Mouse (Mus musculus) intestine, embryonic 16.5 days (tissue): ENCODE data around the gene Washc4. TPM values are rescaled to one million over a fixed set of nuclear protein-coding genes. Genes with fewer than 3 reads are reported as not detected.

Source experiments
- ATAC-seq: fragments of 200-750 bp; cut with Nextera tagmentation; 2 replicates; pipeline ENCODE4 v1.8.0; 2017; ENCODE audit warnings: moderate TSS enrichment, moderate library complexity
- H3K27ac ChIP-seq: fragments of 300-500 bp; sonication (generic); 2 replicates; pipeline ENCODE4 v1.5.1; 2014; ENCODE audit warnings: mild to moderate bottlenecking, low read length
- H3K27me3 ChIP-seq: fragments of 300-500 bp; sonication (generic); replicated peaks from 2 replicates; pipeline ENCODE4 v1.6.1; 2014; ENCODE audit warnings: low read length, control low read depth, mixed read lengths; ENCODE audit not compliant: control insufficient read depth, insufficient read depth
- H3K36me3 ChIP-seq: fragments of 300-500 bp; sonication (generic); 2 replicates; pipeline ENCODE4 v1.6.1; 2014; ENCODE audit warnings: low read length, control low read depth; ENCODE audit not compliant: control insufficient read depth, insufficient read depth
- H3K4me1 ChIP-seq: fragments of 300-500 bp; sonication (generic); 2 replicates; pipeline ENCODE4 v1.6.1; 2014; ENCODE audit warnings: low read length, control low read depth, mixed read lengths; ENCODE audit not compliant: control insufficient read depth, insufficient read depth
- H3K4me2 ChIP-seq: fragments of 300-500 bp; sonication (generic); 2 replicates; pipeline ENCODE4 v1.6.1; 2014; ENCODE audit warnings: low read depth, low read length, control low read depth
- H3K4me3 ChIP-seq: fragments of 300-500 bp; sonication (generic); 2 replicates; pipeline ENCODE4 v1.5.1; 2014; ENCODE audit warnings: mild to moderate bottlenecking, low read length
- H3K9ac ChIP-seq: fragments of 300-500 bp; sonication (generic); 2 replicates; pipeline ENCODE4 v1.6.1; 2014; ENCODE audit warnings: low read depth, low read length
- H3K9me3 ChIP-seq: fragments of 300-500 bp; sonication (generic); 2 replicates; pipeline ENCODE4 v1.6.1; 2016; ENCODE audit warnings: low read length, control low read depth; ENCODE audit not compliant: control insufficient read depth
- WGBS: fragments of 180-500 bp; shearing (Covaris S2); extraction: QIAGEN DNeasy Blood & Tissue Kit; methylation state at CpG from one replicate; pipeline ENCODE4 v1.1.7; 2014; 5-methylcytosine and 5-hydroxymethylcytosine counted together
- polyA plus RNA-seq: library from polyadenylated mRNA; unstranded; fragments of >200 nt; fragmentation: Nextera tagmentation; extraction: Ambion mirVana; gene quantifications from 2 replicates; pipeline ENCODE4 v1.2.1, GENCODE M21; 2015

The Washc4 gene
- polyA plus RNA-seq, 1 experiment from 2014 or later = 43.6 TPM

DNA sequence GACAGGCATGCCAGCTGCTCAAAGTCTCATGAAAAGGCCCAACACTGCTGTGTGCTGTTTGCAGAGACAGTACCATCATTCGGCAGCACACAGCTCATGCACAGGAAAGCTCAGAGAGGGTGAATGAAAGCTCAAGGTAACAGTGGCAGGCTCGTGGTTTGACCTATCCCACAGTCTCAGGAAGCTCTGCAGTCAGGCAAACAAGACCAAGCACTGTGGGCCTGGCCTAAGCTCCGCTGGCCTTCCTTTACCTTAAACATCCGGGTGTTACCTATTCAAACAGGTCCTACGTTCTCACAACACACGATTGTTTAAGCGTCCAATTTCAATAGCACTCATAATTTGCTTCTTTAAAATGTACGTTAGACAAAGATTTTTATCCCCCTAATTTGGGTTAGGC lies 100.6 kb downstream of the Washc4 start:
- H3K27ac ChIP-seq = peak overlapping the region; percentile 41; the same call in 1 of the 2 replicates
- H3K9ac ChIP-seq = no peak overlapping the region
- no peaks in the 10 kb centered on the region for H3K9me3 ChIP-seq
- ATAC-seq = no peak
- H3K36me3 ChIP-seq = no peaks in the 10 kb centered on the region
- no peaks in the 10 kb centered on the region for H3K27me3 ChIP-seq
- WGBS = 69% methylated on average over 8 of the region's 8 CpGs
- peaks cover 19% of the 10 kb centered on the region for H3K4me1 ChIP-seq
- H3K4me3 ChIP-seq = no peak overlapping the region
- no peak overlapping the region for H3K4me2 ChIP-seq

DNA sequence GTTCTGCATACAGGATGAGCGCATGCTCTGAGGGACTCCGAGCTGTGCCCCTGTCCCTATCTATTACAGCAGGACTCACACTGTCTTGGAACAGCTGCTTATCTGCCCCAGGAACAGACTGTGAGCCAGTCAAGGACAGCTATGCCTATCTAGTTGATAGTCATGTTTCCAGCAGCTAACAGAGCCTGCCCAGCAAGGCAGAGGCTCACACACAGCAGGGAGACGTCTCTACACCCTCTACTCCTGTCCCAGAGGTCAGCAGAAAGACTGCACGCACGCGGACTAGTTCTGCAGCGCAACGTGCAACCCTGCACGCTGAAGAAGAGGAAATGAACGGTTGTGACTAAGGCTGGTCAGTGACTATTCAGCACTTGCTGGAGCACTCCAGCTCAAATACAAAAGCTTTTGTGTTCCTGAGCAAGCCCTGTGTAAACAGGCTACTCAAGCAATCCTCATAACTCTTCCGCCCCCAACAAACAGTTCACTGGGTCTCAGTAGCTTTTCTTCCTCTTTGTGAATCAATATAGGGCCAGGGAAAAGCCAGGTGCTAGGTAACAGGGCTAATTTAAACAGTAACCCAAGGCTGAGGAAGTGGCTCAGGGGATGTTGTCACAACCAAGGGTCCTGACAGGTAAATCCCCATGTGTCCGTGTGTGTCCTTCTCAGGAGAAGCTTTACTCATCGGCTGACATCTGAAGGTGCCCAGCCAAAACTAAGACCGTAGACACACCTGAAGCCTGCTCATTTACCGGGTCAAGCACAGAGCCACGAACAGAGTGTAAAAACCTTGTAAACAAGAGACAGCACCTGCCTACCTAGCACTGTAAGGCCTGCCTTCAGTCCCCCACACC lies 101.5 kb downstream of the Washc4 start:
- H3K4me2 ChIP-seq = peak overlapping the region; percentile 21
- peak overlapping the region; percentile 83 for H3K27ac ChIP-seq
- peaks cover 19% of the 10 kb centered on the region for H3K4me1 ChIP-seq
- ATAC-seq = peak; percentile 67
- H3K9me3 ChIP-seq = no peaks in the 10 kb centered on the region
- peak overlapping the region; percentile 12; the same call in 1 of the 2 replicates for H3K4me3 ChIP-seq
- H3K27me3 ChIP-seq = no peaks in the 10 kb centered on the region
- no peaks in the 10 kb centered on the region for H3K36me3 ChIP-seq
- H3K9ac ChIP-seq = peak overlapping the region; percentile 43; the same call in 1 of the 2 replicates
- WGBS = 46% methylated on average over 16 of the region's 16 CpGs

DNA sequence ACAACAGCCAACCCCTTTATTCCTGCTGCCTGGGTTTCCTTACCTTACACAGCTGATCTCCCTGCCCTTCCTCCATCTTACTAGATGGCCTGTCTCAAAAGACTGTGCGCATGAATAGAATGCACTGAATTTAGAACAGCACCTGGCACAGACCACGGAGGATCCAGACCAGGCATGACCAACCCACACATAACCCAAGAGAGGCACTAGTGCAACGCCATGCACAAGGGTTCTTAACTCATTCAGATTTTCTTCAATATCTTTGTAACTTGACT lies 102.1 kb downstream of the Washc4 start:
- Histone ChIP-seq H3K27me3 (no peaks in the 10 kb centered on the region), H3K9me3 (no peaks in the 10 kb centered on the region), H3K27ac (peak overlapping the region; percentile 83), H3K9ac (peak overlapping the region; percentile 43; the same call in 1 of the 2 replicates), H3K4me1 (peaks cover 19% of the 10 kb centered on the region), H3K4me3 (no peak overlapping the region), H3K36me3 (no peaks in the 10 kb centered on the region), H3K4me2 (peak overlapping the region; percentile 21; the same call in 1 of the 2 replicates)
- 84% methylated on average over 3 of the region's 3 CpGs for WGBS
- ATAC-seq = no peak

Other genes starting within 250 kb of the Washc4 start
- gene Slc41a2, start 205.9 kb upstream of the Washc4 start, polyA plus RNA-seq = 0.71 and 1.2 TPM in 2 replicates
- gene D10Wsu102e, start 183.5 kb upstream of the Washc4 start, polyA plus RNA-seq = 0.43 and 0.49 TPM in 2 replicates
- gene Aldh1l2, start 9.6 kb upstream of the Washc4 start, polyA plus RNA-seq = 1.6 TPM in 2 replicates
- gene Appl2, start 105.0 kb downstream of the Washc4 start, polyA plus RNA-seq = 50.4 and 53.0 TPM in 2 replicates
- 17.6 and 18.1 TPM in 2 replicates for gene 1500009L16Rik, start 179.1 kb downstream of the Washc4 start, polyA plus RNA-seq